12 mouse cellular contexts compared by ENCODE assay signal in the genomic region with DNA sequence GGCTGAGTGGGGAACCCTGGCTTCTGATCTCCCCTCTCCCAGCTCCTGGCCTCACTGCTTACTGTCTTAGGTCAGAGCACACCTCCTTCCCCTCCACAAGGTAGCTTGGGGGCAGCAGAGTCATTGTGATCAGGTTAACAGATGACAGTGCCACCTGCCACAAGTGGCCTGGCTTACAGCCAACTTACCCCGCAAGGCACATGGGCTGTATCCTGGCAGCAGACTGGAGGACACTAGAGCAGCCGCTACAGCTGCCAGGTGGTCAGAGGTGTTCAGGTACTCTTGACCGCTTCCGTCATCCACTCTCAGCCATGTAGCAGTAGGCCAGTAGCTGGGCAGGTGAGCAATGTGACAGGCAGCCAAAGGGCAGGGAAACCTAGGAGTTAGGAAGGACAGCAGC. TPM values are rescaled to one million over a fixed set of nuclear protein-coding genes. Genes with fewer than 3 reads are reported as not detected.
DNase-seq lines count a peak whose midpoint lies in the region; ATAC-seq lines count a peak whose summit lies in the region.
"Had no signal": no experiment of that assay in that cellular context is flagged by ENCODE, and none has a peak within 500 bp of the region (broad histone marks: within the 10 kb centered on the region; RNA-seq: fewer than 3 reads in every experiment).

No protein-coding gene starts in this region.

- no peak for DNase-seq in heart, postnatal 4 days
- DNase-seq in B cell, adult 2 months, result peak; percentile 55 to 64
- peak; percentile 63 for DNase-seq in cerebellum, adult 9-10 months
- DNase-seq in lung, postnatal 25 days (ENCODE audit: low spot score), result peak; percentile 84
- DNase-seq in gastrocnemius, adult 8-10 months (ENCODE audit: low spot score in 2 of 2), result no peak
- no peak for DNase-seq in urinary bladder, adult 2 months (ENCODE audit: low spot score)
- DNase-seq: liver; right cerebral cortex, postnatal 25 days had no signal

- H3K36me3 ChIP-seq in heart, embryonic 16.5 days (ENCODE audit: control insufficient read depth, insufficient read depth), result no peaks in the 10 kb centered on the region
- H3K36me3 ChIP-seq: hindbrain, embryonic 15.5 days had no signal

- no peak overlapping the region for H3K4me3 ChIP-seq in heart, embryonic 16.5 days (ENCODE audit: low read length)
- H3K4me3 ChIP-seq: hindbrain, embryonic 15.5 days; myocyte had no signal

- no peak overlapping the region for H3K4me2 ChIP-seq in heart, embryonic 16.5 days (ENCODE audit: low read depth, low read length)
- H3K4me2 ChIP-seq: hindbrain, embryonic 15.5 days had no signal

- 0 out of 2 replicates have a peak overlapping the region, but pooled peaks have one; percentile 3 for H3K9ac ChIP-seq in heart, embryonic 16.5 days (ENCODE audit: low read length)
- H3K9ac ChIP-seq: hindbrain, embryonic 15.5 days had no signal

- 59% methylated on average over 4 of the region's 4 CpGs for WGBS in heart, embryonic 16.5 days

- H3K27me3 ChIP-seq in heart, embryonic 16.5 days (ENCODE audit: control insufficient read depth, insufficient read depth, low read length), result no peaks in the 10 kb centered on the region
- H3K27me3 ChIP-seq: hindbrain, embryonic 15.5 days had no signal

- peaks cover 70% of the 10 kb centered on the region for H3K4me1 ChIP-seq in heart, embryonic 16.5 days (ENCODE audit: control insufficient read depth, insufficient read depth, low read length)

- no peak for ATAC-seq in heart, embryonic 16.5 days (replicated peaks; ENCODE audit: extremely low read depth, insufficient read depth, low FRiP score)
- ATAC-seq in megakaryocyte progenitor cell, adult 5-6 weeks (replicated peaks; ENCODE audit: poor library complexity), result no peak

- H3K27ac ChIP-seq in heart, embryonic 16.5 days (ENCODE audit: low read length), result 0 out of 2 replicates have a peak overlapping the region, but pooled peaks have one; percentile 8
- H3K27ac ChIP-seq: hindbrain, embryonic 15.5 days had no signal

- no peaks in the 10 kb centered on the region for H3K9me3 ChIP-seq in heart, embryonic 16.5 days (replicated peaks; ENCODE audit: control insufficient read depth, low read length)
- H3K9me3 ChIP-seq: hindbrain, embryonic 15.5 days had no signal

RNA-seq across cellular contexts. Expression of gene Nkd1, which starts 45.0 kb away (rescaled TPM):
- 12.3 and 15.4 TPM in 2 replicates for polyA plus RNA-seq in heart, embryonic 16.5 days (2015; fragmentation: Nextera tagmentation; extraction: Ambion mirVana)
- total RNA-seq in heart, postnatal 4 days (2021), result 10 to 100 TPM in 1 of 2 experiments, 1 to 10 TPM in 1; 8.7 to 10.2 TPM
- 1 to 10 TPM in 3 of 4 experiments, under 1 TPM in 1; 0.97 to 1.5 (median 1.4) TPM for total RNA-seq in gastrocnemius, adult 8-10 months (2022)
- not detected in 2 replicates for total RNA-seq in megakaryocyte progenitor cell, adult 5-6 weeks (2015)
- 0.17 and 0.54 TPM in 2 replicates for total RNA-seq in megakaryocyte progenitor cell, adult 5-6 weeks (2017)
- polyA plus RNA-seq in urinary bladder, adult 2 months (2012; rRNA removed), result 65.2 and 90.3 TPM in 2 replicates

Comparison
In these comparisons a context has a peak if more than half of its experiments do, and no peak if none do; other contexts are left out.
1. DNase-seq: peak in B cell, adult 2 months (2 of 2), cerebellum, adult 9-10 months (single experiment) and lung, postnatal 25 days (single experiment); none in heart, postnatal 4 days (single experiment), gastrocnemius, adult 8-10 months (0 of 2) and urinary bladder, adult 2 months (single experiment).